Mouse (Mus musculus): ENCODE measurements around the gene Calm5.
"Not testable (repeated sequence)": the region's sequence is repeated elsewhere in the genome, so short reads cannot be mapped to it uniquely, and the experiment has no call there.

Gene Calm5

GRCm38 (mm10) chr13:3853648-3854333, at the start of gene Calm5:
TSS of gene Calm5 (plus strand) at chr13:3854173.
- in situ Hi-C loops (cut with MboI; ENCODE audit: low sequenced_read_pairs) = not testable (repeated sequence)

- in situ Hi-C loops (cut with MboI; ENCODE audit: low sequenced_read_pairs) = no loop called here
Observed at GRCm38 (mm10) chr13:3804186-3804585, 49.8 kb upstream of the Calm5 start, which contains the start of gene Calml3. TSS of gene Calml3 (minus strand) at chr13:3804316.

- in situ Hi-C loops (cut with MboI; ENCODE audit: low sequenced_read_pairs) = no loop called here
Observed at GRCm38 (mm10) chr13:3805132-3805531, 48.8 kb upstream of the Calm5 start.

GRCm38 (mm10) chr13:3805638-3806037, 48.3 kb upstream of the Calm5 start:
- in situ Hi-C loops (cut with MboI; ENCODE audit: low sequenced_read_pairs) = no loop called here

GRCm38 (mm10) chr13:3807131-3807827, 46.7 kb upstream of the Calm5 start:
- in situ Hi-C loops (cut with MboI; ENCODE audit: low sequenced_read_pairs) = no loop called here

GRCm38 (mm10) chr13:3818012-3818739, 35.8 kb upstream of the Calm5 start:
- in situ Hi-C loops (cut with MboI; ENCODE audit: low sequenced_read_pairs) = no loop called here

- in situ Hi-C loops (cut with MboI; ENCODE audit: low sequenced_read_pairs) = no loop called here
Observed at GRCm38 (mm10) chr13:3818740-3819076, 35.3 kb upstream of the Calm5 start.

- in situ Hi-C loops (cut with MboI; ENCODE audit: low sequenced_read_pairs) = no loop called here
Observed at GRCm38 (mm10) chr13:3822105-3822504, 31.9 kb upstream of the Calm5 start.

GRCm38 (mm10) chr13:3825726-3826125, 28.2 kb upstream of the Calm5 start:
- in situ Hi-C loops (cut with MboI; ENCODE audit: low sequenced_read_pairs) = no loop called here

GRCm38 (mm10) chr13:3831546-3831945, 22.4 kb upstream of the Calm5 start:
- in situ Hi-C loops (cut with MboI; ENCODE audit: low sequenced_read_pairs) = no loop called here

GRCm38 (mm10) chr13:3831994-3832393, 22.0 kb upstream of the Calm5 start:
- in situ Hi-C loops (cut with MboI; ENCODE audit: low sequenced_read_pairs) = no loop called here

- in situ Hi-C loops (cut with MboI; ENCODE audit: low sequenced_read_pairs) = no loop called here
Observed at GRCm38 (mm10) chr13:3832450-3832849, 21.5 kb upstream of the Calm5 start.

- in situ Hi-C loops (cut with MboI; ENCODE audit: low sequenced_read_pairs) = not testable (repeated sequence)
Observed at GRCm38 (mm10) chr13:3833644-3834043, 20.3 kb upstream of the Calm5 start.

GRCm38 (mm10) chr13:3837312-3837807, 16.6 kb upstream of the Calm5 start, which contains the start of gene Calm4:
TSS of gene Calm4 (plus strand) at chr13:3837757.
- in situ Hi-C loops (cut with MboI; ENCODE audit: low sequenced_read_pairs) = not testable (repeated sequence)

- in situ Hi-C loops (cut with MboI; ENCODE audit: low sequenced_read_pairs) = not testable (repeated sequence)
Observed at GRCm38 (mm10) chr13:3840662-3841061, 13.3 kb upstream of the Calm5 start.

GRCm38 (mm10) chr13:3850330-3850729, 3.6 kb upstream of the Calm5 start:
- in situ Hi-C loops (cut with MboI; ENCODE audit: low sequenced_read_pairs) = no loop called here

GRCm38 (mm10) chr13:3854856-3855255, 883 bp downstream of the Calm5 start:
- in situ Hi-C loops (cut with MboI; ENCODE audit: low sequenced_read_pairs) = no loop called here

- in situ Hi-C loops (cut with MboI; ENCODE audit: low sequenced_read_pairs) = no loop called here
Observed at GRCm38 (mm10) chr13:3856252-3856651, 2.3 kb downstream of the Calm5 start.

GRCm38 (mm10) chr13:3861251-3861650, 7.3 kb downstream of the Calm5 start:
- in situ Hi-C loops (cut with MboI; ENCODE audit: low sequenced_read_pairs) = no loop called here

- in situ Hi-C loops (cut with MboI; ENCODE audit: low sequenced_read_pairs) = no loop called here
Observed at GRCm38 (mm10) chr13:3862325-3862724, 8.4 kb downstream of the Calm5 start.

- in situ Hi-C loops (cut with MboI; ENCODE audit: low sequenced_read_pairs) = no loop called here
Observed at GRCm38 (mm10) chr13:3862922-3863580, 9.1 kb downstream of the Calm5 start.

Data from CH12F3 (cell line).